In the genomic region with DNA sequence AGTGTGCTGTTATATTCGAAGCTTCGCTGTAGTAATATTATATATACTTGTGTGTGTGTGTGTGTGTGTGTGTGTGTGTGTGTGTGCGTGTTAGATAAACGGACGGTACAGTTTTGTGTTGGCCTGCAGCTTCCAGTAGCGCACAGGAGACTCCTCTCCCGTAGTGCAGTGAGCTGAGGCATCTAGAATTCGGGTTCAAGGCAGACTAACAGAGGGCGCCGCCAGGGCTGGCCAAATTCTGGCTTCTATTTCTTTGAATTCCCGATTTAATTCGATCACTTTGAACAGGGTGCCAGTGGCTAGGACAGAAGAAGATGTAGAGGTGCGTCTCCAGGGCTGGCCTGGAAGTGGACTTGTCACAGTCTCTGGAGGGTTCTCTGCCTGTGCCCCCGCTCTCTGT, we compare ENCODE assay signal across 8 mouse cellular contexts. TPM values are rescaled to one million over a fixed set of nuclear protein-coding genes. Genes with fewer than 3 reads are reported as not detected.
A peak's percentile ranks its signal among the peaks of the same experiment; 100 is the strongest.
DNase-seq lines count a peak whose midpoint lies in the region; ATAC-seq and TF ChIP-seq lines count a peak whose summit lies in the region.

No protein-coding gene starts in this region.

- peak overlapping the region; percentile 98 for H3K4me2 ChIP-seq in heart, embryonic 11.5 days
- peak overlapping the region; percentile 98; the same call in 1 of the 2 replicates for H3K4me2 ChIP-seq in embryonic facial prominence, embryonic 11.5 days (ENCODE audit: low read depth, low read length)
- peak overlapping the region; percentile 100 for H3K4me2 ChIP-seq in hindbrain, postnatal 0 days (ENCODE audit: low read depth, low read length)
- peak overlapping the region; percentile 100 for H3K4me2 ChIP-seq in midbrain, embryonic 13.5 days (replicated peaks)

- no peak for TF ChIP-seq CTCF in hindbrain, postnatal 0 days (IDR thresholded peaks at IDR 0.05; ENCODE audit: low read depth)

- H3K27ac ChIP-seq in heart, embryonic 11.5 days (ENCODE audit: low read depth, low read length), result no peak overlapping the region
- H3K27ac ChIP-seq in embryonic facial prominence, embryonic 11.5 days (replicated peaks; ENCODE audit: low read depth, low read length), result no peak overlapping the region
- H3K27ac ChIP-seq in hindbrain, postnatal 0 days, result no peak overlapping the region
- H3K27ac ChIP-seq in midbrain, embryonic 13.5 days, result no peak overlapping the region

- DNase-seq in heart, adult 18-20 months, result no peak
- no peak for DNase-seq in embryonic facial prominence, embryonic 11.5 days (ENCODE audit: low spot score)
- DNase-seq in hindbrain, postnatal 0 days (ENCODE audit: low spot score), result no peak
- DNase-seq in retina, postnatal 1 day, result no peak
- no peak for DNase-seq in embryo, embryonic 9.5 days (ENCODE audit: extremely low spot score)
- no peak for DNase-seq in embryo, embryonic 10 days (ENCODE audit: low spot score)

- no peak for ATAC-seq in heart, embryonic 11.5 days (replicated peaks; ENCODE audit: insufficient number of reproducible peaks, low FRiP score, low TSS enrichment)
- no peak for ATAC-seq in embryonic facial prominence, embryonic 11.5 days (replicated peaks; ENCODE audit: insufficient number of reproducible peaks, low FRiP score, low TSS enrichment, low read depth)
- ATAC-seq in hindbrain, postnatal 0 days, result 0 out of 2 replicates have a peak, but pooled peaks have one; percentile 18
- no peak for ATAC-seq in midbrain, embryonic 13.5 days

- H3K27me3 ChIP-seq in heart, embryonic 11.5 days (ENCODE audit: control insufficient read depth, insufficient read depth, low read length), result peaks cover 61% of the 10 kb centered on the region
- H3K27me3 ChIP-seq in embryonic facial prominence, embryonic 11.5 days (ENCODE audit: control insufficient read depth, insufficient read depth, low read length), result peaks cover 48% of the 10 kb centered on the region
- H3K27me3 ChIP-seq in hindbrain, postnatal 0 days (ENCODE audit: insufficient read depth, low read length), result peaks cover 40% of the 10 kb centered on the region
- H3K27me3 ChIP-seq in midbrain, embryonic 13.5 days, result peaks cover 72% of the 10 kb centered on the region

- H3K36me3 ChIP-seq in heart, embryonic 11.5 days (ENCODE audit: control insufficient read depth, insufficient read depth, low read length), result no peaks in the 10 kb centered on the region
- H3K36me3 ChIP-seq in embryonic facial prominence, embryonic 11.5 days (replicated peaks; ENCODE audit: control insufficient read depth, insufficient read depth, low read depth, low read length), result no peaks in the 10 kb centered on the region
- H3K36me3 ChIP-seq in hindbrain, postnatal 0 days (ENCODE audit: insufficient read depth, low read length), result no peaks in the 10 kb centered on the region
- H3K36me3 ChIP-seq in midbrain, embryonic 13.5 days, result no peaks in the 10 kb centered on the region

- 0 out of 2 replicates have a peak, but pooled peaks cover 2% of the 10 kb centered on the region for H3K4me1 ChIP-seq in heart, embryonic 11.5 days (ENCODE audit: control insufficient read depth, insufficient read depth, low read length)
- peaks cover 4% of the 10 kb centered on the region for H3K4me1 ChIP-seq in embryonic facial prominence, embryonic 11.5 days (ENCODE audit: control insufficient read depth, insufficient read depth, low read length)
- no peaks in the 10 kb centered on the region for H3K4me1 ChIP-seq in hindbrain, postnatal 0 days (ENCODE audit: insufficient read depth, low read length)
- H3K4me1 ChIP-seq in midbrain, embryonic 13.5 days (replicated peaks), result peaks cover 18% of the 10 kb centered on the region

- H3K9me3 ChIP-seq in heart, embryonic 11.5 days (replicated peaks; ENCODE audit: control insufficient read depth, low read length), result no peaks in the 10 kb centered on the region
- H3K9me3 ChIP-seq in embryonic facial prominence, embryonic 11.5 days (replicated peaks; ENCODE audit: control insufficient read depth, low read length), result no peaks in the 10 kb centered on the region
- no peaks in the 10 kb centered on the region for H3K9me3 ChIP-seq in hindbrain, postnatal 0 days (ENCODE audit: low read length)
- H3K9me3 ChIP-seq in midbrain, embryonic 13.5 days, result no peaks in the 10 kb centered on the region

- peak overlapping the region; percentile 63 for H3K4me3 ChIP-seq in heart, embryonic 11.5 days (ENCODE audit: low read depth, low read length)
- H3K4me3 ChIP-seq in embryonic facial prominence, embryonic 11.5 days (ENCODE audit: low read depth, low read length), result no peak overlapping the region
- peak overlapping the region; percentile 65; the same call in 1 of the 2 replicates for H3K4me3 ChIP-seq in hindbrain, postnatal 0 days (ENCODE audit: low read length)
- peak overlapping the region; percentile 62 for H3K4me3 ChIP-seq in midbrain, embryonic 13.5 days (replicated peaks)

- no peak overlapping the region for H3K9ac ChIP-seq in heart, embryonic 11.5 days (ENCODE audit: low read depth, low read length)
- H3K9ac ChIP-seq in embryonic facial prominence, embryonic 11.5 days (replicated peaks; ENCODE audit: low read length), result no peak overlapping the region
- no peak overlapping the region for H3K9ac ChIP-seq in hindbrain, postnatal 0 days (replicated peaks; ENCODE audit: low read length)
- H3K9ac ChIP-seq in midbrain, embryonic 13.5 days (replicated peaks), result no peak overlapping the region; the same call in 1 of the 2 replicates

- 12% methylated on average over 14 of the region's 14 CpGs for WGBS in heart, embryonic 11.5 days (ENCODE audit: insufficient replicate concordance)
- 7% methylated on average over 14 of the region's 14 CpGs for WGBS in embryonic facial prominence, embryonic 11.5 days
- WGBS in hindbrain, postnatal 0 days, result 10% methylated on average over 14 of the region's 14 CpGs
- WGBS in midbrain, embryonic 13.5 days, result 12% methylated on average over 14 of the region's 14 CpGs

RNA-seq across cellular contexts. Expression of a gene that starts 0.6 kb away (rescaled TPM):
- polyA plus RNA-seq in heart, embryonic 11.5 days (2014; fragmentation: Nextera tagmentation; extraction: Ambion mirVana), result 0.96 and 1.2 TPM in 2 replicates
- total RNA-seq in heart, adult 18-20 months (2021), result under 1 TPM in 1 of 2 experiments, not detected in 1; 0.15 TPM
- 25.0 and 28.7 TPM in 2 replicates for polyA plus RNA-seq in embryonic facial prominence, embryonic 11.5 days (2014; fragmentation: Nextera tagmentation; extraction: Ambion mirVana)
- total RNA-seq in hindbrain, postnatal 0 days (2014; rRNA removed), result 9.9 and 11.4 TPM in 2 replicates
- 19.1 TPM in 2 replicates for polyA plus RNA-seq in hindbrain, postnatal 0 days (2015; fragmentation: Nextera tagmentation; extraction: Ambion mirVana)
- polyA plus RNA-seq in midbrain, embryonic 13.5 days (2015; fragmentation: Nextera tagmentation; extraction: Ambion mirVana), result 10.0 and 11.4 TPM in 2 replicates

RNA-seq across cellular contexts. Expression of a gene that starts 10.6 kb away (rescaled TPM):
- not detected in 2 replicates for polyA plus RNA-seq in heart, embryonic 11.5 days (2014; fragmentation: Nextera tagmentation; extraction: Ambion mirVana)
- not detected for total RNA-seq in heart, adult 18-20 months (2021)
- polyA plus RNA-seq in embryonic facial prominence, embryonic 11.5 days (2014; fragmentation: Nextera tagmentation; extraction: Ambion mirVana), result not detected in 2 replicates
- 0.11 TPM in 1 of 2 replicates, not detected in the other for total RNA-seq in hindbrain, postnatal 0 days (2014; rRNA removed)
- polyA plus RNA-seq in hindbrain, postnatal 0 days (2015; fragmentation: Nextera tagmentation; extraction: Ambion mirVana), result 0.11 TPM in 1 of 2 replicates, not detected in the other
- polyA plus RNA-seq in midbrain, embryonic 13.5 days (2015; fragmentation: Nextera tagmentation; extraction: Ambion mirVana), result 0.09 TPM in 1 of 2 replicates, not detected in the other

RNA-seq across cellular contexts. Expression of a gene that starts 28.3 kb away (rescaled TPM):
- polyA plus RNA-seq in heart, embryonic 11.5 days (2014; fragmentation: Nextera tagmentation; extraction: Ambion mirVana), result 0.11 TPM in 1 of 2 replicates, not detected in the other
- total RNA-seq in heart, adult 18-20 months (2021), result not detected
- 7.6 and 8.0 TPM in 2 replicates for polyA plus RNA-seq in embryonic facial prominence, embryonic 11.5 days (2014; fragmentation: Nextera tagmentation; extraction: Ambion mirVana)
- 19.5 and 25.6 TPM in 2 replicates for total RNA-seq in hindbrain, postnatal 0 days (2014; rRNA removed)
- 29.6 and 30.6 TPM in 2 replicates for polyA plus RNA-seq in hindbrain, postnatal 0 days (2015; fragmentation: Nextera tagmentation; extraction: Ambion mirVana)
- 11.0 TPM in 2 replicates for polyA plus RNA-seq in midbrain, embryonic 13.5 days (2015; fragmentation: Nextera tagmentation; extraction: Ambion mirVana)

RNA-seq across cellular contexts. Expression of a gene that starts 47.2 kb away (rescaled TPM):
- polyA plus RNA-seq in heart, embryonic 11.5 days (2014; fragmentation: Nextera tagmentation; extraction: Ambion mirVana), result 6.4 and 6.8 TPM in 2 replicates
- 10 to 100 TPM; 19.5 to 20.6 TPM for total RNA-seq in heart, adult 18-20 months (2021)
- polyA plus RNA-seq in embryonic facial prominence, embryonic 11.5 days (2014; fragmentation: Nextera tagmentation; extraction: Ambion mirVana), result 0.34 and 3.1 TPM in 2 replicates
- total RNA-seq in hindbrain, postnatal 0 days (2014; rRNA removed), result 0.52 TPM in 1 of 2 replicates, not detected in the other
- polyA plus RNA-seq in hindbrain, postnatal 0 days (2015; fragmentation: Nextera tagmentation; extraction: Ambion mirVana), result 0.76 and 1.4 TPM in 2 replicates
- polyA plus RNA-seq in midbrain, embryonic 13.5 days (2015; fragmentation: Nextera tagmentation; extraction: Ambion mirVana), result 0.51 and 0.73 TPM in 2 replicates
